Mouse (Mus musculus) midbrain, embryonic 12.5 days (tissue): ENCODE data around the gene Ube2j1. TPM values are rescaled to one million over a fixed set of nuclear protein-coding genes. Genes with fewer than 3 reads are reported as not detected.
A peak's percentile ranks its signal among the peaks of the same experiment; 100 is the strongest.

Experiments used
- ATAC-seq: fragments of 200-750 bp; cut with Nextera tagmentation; 2 replicates; pipeline ENCODE4 v1.8.0; 2017; ENCODE audit warnings: low read depth, moderate TSS enrichment, moderate library complexity; ENCODE audit not compliant: low FRiP score
- H3K27ac ChIP-seq: fragments of 300-500 bp; sonication (generic); replicated peaks from 2 replicates; pipeline ENCODE4 v1.5.1; 2016; ENCODE audit warnings: mild to moderate bottlenecking
- H3K27me3 ChIP-seq: fragments of 300-500 bp; sonication (generic); 2 replicates; pipeline ENCODE4 v1.6.1; 2016; ENCODE audit warnings: mild to moderate bottlenecking
- H3K36me3 ChIP-seq: fragments of 300-500 bp; sonication (generic); 2 replicates; pipeline ENCODE4 v1.6.1; 2016
- H3K4me1 ChIP-seq: fragments of 300-500 bp; sonication (generic); 2 replicates; pipeline ENCODE4 v1.6.1; 2016
- H3K4me2 ChIP-seq: fragments of 300-500 bp; sonication (generic); replicated peaks from 2 replicates; pipeline ENCODE4 v1.6.1; 2016; ENCODE audit warnings: mild to moderate bottlenecking, moderate library complexity
- H3K4me3 ChIP-seq: fragments of 300-500 bp; sonication (generic); 2 replicates; pipeline ENCODE4 v1.5.1; 2016; ENCODE audit warnings: mild to moderate bottlenecking
- H3K9ac ChIP-seq: fragments of 300-500 bp; sonication (generic); replicated peaks from 2 replicates; pipeline ENCODE4 v1.6.1; 2016; ENCODE audit warnings: mild to moderate bottlenecking, moderate library complexity
- H3K9me3 ChIP-seq: fragments of 300-500 bp; sonication (generic); 2 replicates; pipeline ENCODE4 v1.6.1; 2016; ENCODE audit warnings: mild to moderate bottlenecking
- WGBS: fragments of 180-500 bp; shearing (Covaris S2); methylation state at CpG from one replicate; pipeline ENCODE4 v1.1.7; 2016; 5-methylcytosine and 5-hydroxymethylcytosine counted together
- polyA plus RNA-seq: library from polyadenylated mRNA; unstranded; fragments of >200 nt; fragmentation: Nextera tagmentation; extraction: Ambion mirVana; gene quantifications from 2 replicates; pipeline ENCODE4 v1.2.1, GENCODE M21; 2016

Ube2j1 gene
- polyA plus RNA-seq, 1 experiment from 2014 or later: 51.7 TPM

- no peak for ATAC-seq
- Histone ChIP-seq H3K4me2 (no peak within 1 kb of the TSS), H3K9me3 (no peaks in the 10 kb centered on the region), H3K4me3 (no peak within 1 kb of the TSS), H3K27ac (no peak within 1 kb of the TSS), H3K36me3 (no peaks in the 10 kb centered on the region), H3K4me1 (peaks cover 3% of the 10 kb centered on the region; the same call in 1 of the 2 replicates), H3K27me3 (no peaks in the 10 kb centered on the region), H3K9ac (no peak within 1 kb of the TSS)
- WGBS: 89% methylated on average over 4 of the region's 4 CpGs
These were observed 31.8 kb downstream of the Ube2j1 start, which contains the start of gene Gabrr2 for GRCm38 (mm10) chr4:33062981-33063380. Gabrr2 (plus strand) TSS chr4:33062999.

- Histone ChIP-seq H3K4me3 (no peak overlapping the region), H3K9ac (no peak overlapping the region), H3K4me1 (peaks cover 3% of the 10 kb centered on the region; the same call in 1 of the 2 replicates), H3K9me3 (no peaks in the 10 kb centered on the region), H3K27ac (no peak overlapping the region), H3K4me2 (no peak overlapping the region), H3K27me3 (no peaks in the 10 kb centered on the region), H3K36me3 (no peaks in the 10 kb centered on the region)
- ATAC-seq: no peak
- WGBS: 79% methylated on average over 6 of the region's 6 CpGs
These were observed 33.8 kb downstream of the Ube2j1 start for GRCm38 (mm10) chr4:33064986-33065385.

- 58% methylated on average over 14 of the region's 14 CpGs for WGBS
These were observed 35.2 kb downstream of the Ube2j1 start for GRCm38 (mm10) chr4:33066223-33066960.

GRCm38 (mm10) chr4:33067331-33067730 is 36.1 kb downstream of the Ube2j1 start:
- H3K36me3 ChIP-seq: no peaks in the 10 kb centered on the region
- ATAC-seq: no peak

More at GRCm38 (mm10) chr4:33066223-33066960, 35.2 kb downstream of the Ube2j1 start:
- Histone ChIP-seq H3K27me3 (no peaks in the 10 kb centered on the region), H3K9ac (no peak overlapping the region), H3K4me2 (no peak overlapping the region), H3K4me1 (peaks cover 3% of the 10 kb centered on the region; the same call in 1 of the 2 replicates), H3K4me3 (no peak overlapping the region), H3K9me3 (no peaks in the 10 kb centered on the region), H3K36me3 (no peaks in the 10 kb centered on the region), H3K27ac (no peak overlapping the region)
- no peak for ATAC-seq

GRCm38 (mm10) chr4:33067826-33068225 is 36.6 kb downstream of the Ube2j1 start:
- 91% methylated on average over 6 of the region's 6 CpGs for WGBS
- peaks cover 4% of the 10 kb centered on the region; the same call in 1 of the 2 replicates for H3K4me1 ChIP-seq
- no peaks in the 10 kb centered on the region for H3K27me3 ChIP-seq
- no peaks in the 10 kb centered on the region for H3K9me3 ChIP-seq
- ATAC-seq: no peak
- H3K27ac ChIP-seq: no peak overlapping the region
- no peaks in the 10 kb centered on the region for H3K36me3 ChIP-seq
- H3K4me3 ChIP-seq: no peak overlapping the region
- H3K9ac ChIP-seq: no peak overlapping the region
- no peak overlapping the region for H3K4me2 ChIP-seq

More at GRCm38 (mm10) chr4:33067331-33067730, 36.1 kb downstream of the Ube2j1 start:
- Histone ChIP-seq H3K27me3 (no peaks in the 10 kb centered on the region), H3K9me3 (no peaks in the 10 kb centered on the region), H3K4me2 (no peak overlapping the region), H3K9ac (no peak overlapping the region), H3K27ac (no peak overlapping the region), H3K4me3 (no peak overlapping the region), H3K4me1 (no peaks in the 10 kb centered on the region)
- 91% methylated on average over 3 of the region's 3 CpGs for WGBS

- Histone ChIP-seq H3K27ac (no peak overlapping the region), H3K27me3 (no peaks in the 10 kb centered on the region), H3K4me2 (no peak overlapping the region), H3K36me3 (no peaks in the 10 kb centered on the region), H3K9ac (no peak overlapping the region), H3K4me1 (peaks cover 5% of the 10 kb centered on the region; the same call in 1 of the 2 replicates), H3K4me3 (no peak overlapping the region), H3K9me3 (no peaks in the 10 kb centered on the region)
- ATAC-seq: no peak
- WGBS: 82% methylated on average over 6 of the region's 6 CpGs
These were observed 37.7 kb downstream of the Ube2j1 start for GRCm38 (mm10) chr4:33068894-33069293.

- Histone ChIP-seq H3K36me3 (no peaks in the 10 kb centered on the region), H3K4me3 (no peak overlapping the region), H3K4me1 (peaks cover 5% of the 10 kb centered on the region; the same call in 1 of the 2 replicates), H3K27me3 (peaks cover 6% of the 10 kb centered on the region), H3K27ac (no peak overlapping the region), H3K9ac (no peak overlapping the region), H3K4me2 (no peak overlapping the region), H3K9me3 (no peaks in the 10 kb centered on the region)
- ATAC-seq: no peak
- 91% methylated on average over 6 of the region's 6 CpGs for WGBS
These were observed 39.1 kb downstream of the Ube2j1 start for GRCm38 (mm10) chr4:33070326-33070725.

GRCm38 (mm10) chr4:33071337-33071736 is 40.1 kb downstream of the Ube2j1 start:
- no peak overlapping the region for H3K4me3 ChIP-seq
- no peak for ATAC-seq
- H3K27ac ChIP-seq: no peak overlapping the region
- H3K9ac ChIP-seq: no peak overlapping the region
- WGBS: 91% methylated on average over 6 of the region's 6 CpGs
- H3K9me3 ChIP-seq: no peaks in the 10 kb centered on the region
- H3K27me3 ChIP-seq: peaks cover 6% of the 10 kb centered on the region
- H3K4me2 ChIP-seq: no peak overlapping the region
- peaks cover 5% of the 10 kb centered on the region; the same call in 1 of the 2 replicates for H3K4me1 ChIP-seq
- no peaks in the 10 kb centered on the region for H3K36me3 ChIP-seq

GRCm38 (mm10) chr4:33072526-33073161 is 41.4 kb downstream of the Ube2j1 start:
- WGBS: 30% methylated on average over 11 of the region's 11 CpGs
- H3K27me3 ChIP-seq: peaks cover 6% of the 10 kb centered on the region
- H3K4me1 ChIP-seq: peaks cover 5% of the 10 kb centered on the region; the same call in 1 of the 2 replicates
- H3K4me3 ChIP-seq: no peak overlapping the region
- H3K4me2 ChIP-seq: no peak overlapping the region
- H3K27ac ChIP-seq: peak overlapping the region; percentile 75
- no peaks in the 10 kb centered on the region for H3K9me3 ChIP-seq
- peak; percentile 51 for ATAC-seq
- H3K9ac ChIP-seq: no peak overlapping the region
- no peaks in the 10 kb centered on the region for H3K36me3 ChIP-seq

- Histone ChIP-seq H3K9ac (no peak overlapping the region), H3K9me3 (no peaks in the 10 kb centered on the region), H3K4me1 (peaks cover 5% of the 10 kb centered on the region; the same call in 1 of the 2 replicates), H3K4me3 (no peak overlapping the region), H3K36me3 (no peaks in the 10 kb centered on the region), H3K27me3 (peaks cover 6% of the 10 kb centered on the region), H3K4me2 (no peak overlapping the region), H3K27ac (no peak overlapping the region)
- ATAC-seq: no peak
- WGBS: 80% methylated on average over 4 of the region's 4 CpGs
These were observed 43.2 kb downstream of the Ube2j1 start for GRCm38 (mm10) chr4:33074406-33074805.

- H3K36me3 ChIP-seq: no peaks in the 10 kb centered on the region
- 76% methylated on average over 5 of the region's 5 CpGs for WGBS
- ATAC-seq: no peak
These were observed 43.6 kb downstream of the Ube2j1 start for GRCm38 (mm10) chr4:33074851-33075250.

More at GRCm38 (mm10) chr4:33074851-33075250, 43.6 kb downstream of the Ube2j1 start:
- Histone ChIP-seq H3K4me2 (no peak overlapping the region), H3K27ac (no peak overlapping the region), H3K27me3 (peaks cover 6% of the 10 kb centered on the region), H3K4me1 (peaks cover 5% of the 10 kb centered on the region; the same call in 1 of the 2 replicates), H3K9me3 (no peaks in the 10 kb centered on the region), H3K9ac (no peak overlapping the region), H3K4me3 (no peak overlapping the region)
